Mouse (Mus musculus): ENCODE measurements at regions not wholly inside any gene's neighbourhood (a gene's known extent, or its start where the extent isn't known, plus 50 kb on each side); places are given as distances from the start of the nearest gene placed in this dataset.

DNA sequence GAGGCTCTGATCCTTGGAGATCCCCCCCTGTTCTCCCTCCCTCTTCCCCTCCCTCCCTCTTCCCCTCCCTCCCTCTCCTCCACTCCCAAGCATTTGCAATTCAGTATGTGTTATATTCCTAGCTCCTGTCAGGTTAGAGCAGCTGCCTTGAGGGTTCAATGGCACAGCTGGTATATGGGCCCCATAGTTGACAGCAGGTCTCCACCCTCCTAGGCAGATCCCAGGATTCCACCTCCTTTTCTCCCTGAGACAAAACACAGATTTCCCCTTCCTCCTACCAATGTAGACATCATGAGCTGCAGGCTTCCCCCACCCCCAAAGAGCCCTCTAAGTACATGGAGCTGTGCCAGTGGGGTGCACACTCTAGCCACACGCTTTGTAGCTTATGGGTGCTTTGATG, 137.8 kb downstream of the Unc5cl start:
- no peak for DNase-seq (ENCODE audit: low read depth, low spot score)

DNA sequence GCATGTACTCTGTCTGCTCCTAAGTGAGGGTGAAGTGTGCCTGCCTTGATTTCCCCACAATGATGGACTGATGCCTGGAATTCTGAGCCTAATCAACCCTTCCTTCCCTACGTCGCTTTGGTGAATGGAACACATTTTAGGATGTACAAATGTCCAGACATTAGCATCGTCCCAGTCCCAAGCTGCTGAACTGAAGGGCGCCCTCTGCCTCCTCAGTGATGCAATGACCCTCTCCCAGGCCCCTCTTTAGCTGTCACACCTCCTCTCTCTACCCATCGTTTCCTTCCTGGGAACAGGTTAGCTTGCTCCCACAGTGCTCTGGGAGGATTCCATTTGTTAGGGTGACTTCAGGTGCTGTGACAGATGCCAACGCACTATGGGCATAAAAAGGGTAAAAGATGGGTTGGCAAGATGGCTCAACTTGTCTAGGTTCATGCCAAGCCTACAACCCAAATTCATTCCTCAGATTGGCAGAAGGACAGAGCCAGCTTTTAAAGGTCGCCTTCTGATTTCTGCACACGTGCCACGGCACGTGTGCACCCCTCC, 140.8 kb downstream of the Unc5cl start:
- DNase-seq (ENCODE audit: low read depth, low spot score) = no peak

DNA sequence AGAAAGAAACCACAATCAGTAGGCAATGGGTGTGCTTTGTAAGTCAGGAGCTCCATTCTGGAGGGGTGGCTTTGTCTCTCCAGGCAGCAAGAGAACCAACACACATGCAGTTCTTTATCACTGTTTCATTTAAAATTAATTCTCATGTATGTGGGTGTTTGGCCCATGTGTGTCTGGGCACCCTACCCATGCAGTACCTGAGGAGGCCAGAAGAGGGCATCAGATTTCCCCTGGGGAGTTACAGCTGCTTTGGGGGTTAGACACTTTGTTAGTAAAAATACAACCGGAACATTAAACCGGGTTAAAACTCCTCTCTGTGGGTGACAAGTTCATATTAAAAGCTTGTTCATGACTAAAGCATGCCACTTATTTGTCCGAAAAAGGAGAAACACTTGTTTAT, 141.7 kb downstream of the Unc5cl start:
- DNase-seq (ENCODE audit: low read depth, low spot score) = no peak

DNA sequence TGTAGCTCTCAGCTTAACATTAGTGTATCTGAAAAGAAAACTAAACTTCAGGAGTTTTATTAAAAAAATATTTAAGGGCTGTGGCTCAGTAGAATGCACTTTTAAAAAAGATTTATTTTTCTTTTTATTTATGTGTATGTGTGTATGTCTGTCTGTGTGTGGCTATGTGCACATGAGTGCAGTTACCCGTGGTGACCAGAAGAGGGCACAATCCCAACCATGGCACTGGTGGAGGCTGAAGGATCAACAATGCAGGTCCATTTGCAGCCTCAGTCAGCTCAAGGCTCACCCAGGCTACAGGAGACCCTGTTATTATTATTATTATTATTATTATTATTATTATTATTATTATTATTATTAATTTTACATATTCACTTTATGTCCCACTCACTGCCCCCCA, 142.6 kb downstream of the Unc5cl start:
- DNase-seq (ENCODE audit: low read depth, low spot score) = no peak

DNA sequence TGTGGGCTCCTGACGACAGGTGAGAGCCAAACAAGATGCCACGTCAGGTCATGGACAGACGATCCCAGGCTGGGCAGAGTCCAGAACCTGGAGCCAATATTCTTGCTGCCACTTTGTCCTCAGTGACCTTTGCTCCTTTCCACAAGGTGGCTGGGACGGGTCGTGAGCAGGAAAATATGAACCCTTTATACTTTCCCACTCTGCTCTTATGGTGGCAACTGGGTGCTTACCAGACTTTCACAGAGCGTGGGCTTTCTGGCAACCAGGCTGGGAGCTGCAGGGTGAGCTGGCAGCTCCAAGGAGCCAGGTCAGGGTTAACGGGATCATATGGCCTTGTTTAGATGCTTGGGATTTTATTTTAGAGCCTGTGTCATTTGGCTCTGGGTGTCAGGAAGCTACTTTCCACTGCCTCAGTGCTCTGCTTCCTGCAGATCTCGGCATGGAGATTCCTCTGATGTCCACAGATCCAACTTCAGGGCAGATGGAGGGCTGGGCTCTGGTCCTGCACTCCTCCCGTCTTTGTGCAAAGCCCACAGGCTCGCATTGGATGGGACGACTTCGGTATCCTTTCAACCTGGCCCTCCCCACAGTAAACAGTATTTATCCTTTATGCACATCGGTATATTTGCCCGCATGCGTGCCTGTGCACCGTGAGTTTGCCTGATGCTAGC, 143.9 kb downstream of the Unc5cl start:
- DNase-seq (ENCODE audit: low read depth, low spot score) = no peak

DNA sequence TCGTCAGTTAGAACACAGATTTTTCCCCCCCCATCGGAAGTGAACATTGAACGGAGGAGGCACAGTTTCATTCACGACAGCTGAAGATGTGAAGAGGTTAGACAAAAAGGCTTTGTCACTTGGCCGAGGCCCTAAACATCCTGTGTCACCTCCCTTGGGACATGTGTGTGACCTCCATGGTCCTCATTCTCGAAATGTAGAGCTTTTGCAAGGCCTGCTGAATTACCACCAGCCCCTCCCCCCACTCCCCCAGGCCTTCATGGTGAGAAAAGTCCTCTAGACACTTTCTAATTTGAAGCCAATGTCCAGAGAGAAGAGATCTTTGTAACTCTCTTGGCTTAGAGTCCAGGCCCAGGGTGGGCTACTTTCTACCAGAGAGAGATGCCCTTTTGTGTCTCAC, 145.5 kb downstream of the Unc5cl start:
- no peak for DNase-seq (ENCODE audit: low read depth, low spot score)

DNA sequence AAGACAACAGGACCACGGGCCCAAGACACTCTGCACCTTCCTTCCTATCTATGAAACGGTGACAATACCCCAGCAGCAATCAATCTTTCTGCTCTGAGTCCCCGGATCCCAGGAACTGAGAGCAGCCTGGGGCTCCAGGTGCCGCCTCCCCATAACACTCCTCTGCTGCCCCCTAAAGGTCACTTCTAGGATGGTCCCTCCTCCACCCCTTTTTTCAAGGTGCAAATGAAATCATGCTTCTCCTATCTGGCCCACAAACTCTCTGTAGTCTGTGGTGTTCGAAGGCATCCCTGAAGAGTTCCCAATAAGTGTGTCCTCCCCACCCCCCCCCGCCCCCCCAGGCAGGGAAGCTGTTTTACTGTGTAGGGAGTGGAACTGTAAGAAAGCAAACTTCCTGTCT, 147.9 kb downstream of the Unc5cl start:
- DNase-seq (ENCODE audit: low read depth, low spot score) = peak; percentile 75

DNA sequence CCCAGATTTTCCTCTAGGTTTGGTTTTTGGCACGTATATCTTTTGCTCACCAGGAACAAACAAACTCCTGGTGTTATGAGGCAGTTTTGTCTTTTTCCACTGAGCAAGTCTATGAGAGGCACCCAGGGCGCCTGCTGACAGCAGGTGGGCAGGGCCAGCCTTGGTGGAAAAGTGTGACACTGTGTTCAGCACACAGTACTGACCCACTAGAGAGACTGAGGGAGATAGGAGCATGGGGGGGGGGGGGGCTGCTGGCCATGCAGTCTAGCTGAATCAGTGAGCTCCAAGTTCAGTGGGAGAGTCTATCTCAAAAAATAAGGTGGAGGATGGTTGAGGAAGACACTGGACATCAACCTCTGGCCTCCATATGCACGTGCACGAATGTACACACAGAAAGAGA, 152.1 kb downstream of the Unc5cl start:
- no peak for DNase-seq (ENCODE audit: low read depth, low spot score)

DNA sequence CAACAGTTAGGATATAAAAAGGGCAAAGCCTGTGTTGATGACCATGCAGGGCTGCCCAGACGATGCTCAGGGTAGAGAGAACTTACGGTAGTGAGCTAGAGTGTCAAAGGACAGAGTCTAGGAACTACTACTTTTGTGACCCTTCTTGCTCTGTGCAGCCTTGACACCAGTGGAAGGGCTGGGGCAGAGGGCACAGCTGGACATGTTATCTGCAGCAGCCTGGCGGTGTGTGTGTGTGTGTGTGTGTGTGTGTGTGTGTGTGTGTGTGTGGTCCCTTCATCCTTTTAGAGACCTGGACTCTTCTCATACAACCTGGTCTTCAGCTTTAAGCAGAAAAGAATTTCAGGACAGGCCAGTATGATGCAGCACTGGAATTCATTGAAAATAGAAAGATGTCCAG, 153.6 kb downstream of the Unc5cl start:
- DNase-seq (ENCODE audit: low read depth, low spot score) = no peak

DNA sequence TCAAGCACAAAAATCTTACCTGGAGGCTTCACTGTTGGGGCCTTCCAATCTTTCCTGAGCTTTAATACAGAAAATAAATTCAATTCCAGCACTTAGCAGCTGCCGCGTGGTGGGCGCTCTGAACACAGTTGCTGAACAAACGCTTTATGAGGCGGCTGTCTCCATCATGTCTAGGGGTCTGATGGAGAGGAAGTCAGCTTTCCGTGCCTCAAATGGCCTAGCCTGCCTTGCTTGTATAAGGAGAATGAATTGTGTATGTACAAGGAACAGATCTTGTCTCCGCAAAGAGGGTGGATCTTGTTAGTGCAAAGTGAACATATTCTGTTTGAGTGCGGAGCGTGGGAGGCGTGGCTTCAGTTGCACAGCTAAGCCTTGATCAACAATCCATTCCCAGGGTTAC, 155.4 kb downstream of the Unc5cl start:
- no peak for DNase-seq (ENCODE audit: low read depth, low spot score)

DNA sequence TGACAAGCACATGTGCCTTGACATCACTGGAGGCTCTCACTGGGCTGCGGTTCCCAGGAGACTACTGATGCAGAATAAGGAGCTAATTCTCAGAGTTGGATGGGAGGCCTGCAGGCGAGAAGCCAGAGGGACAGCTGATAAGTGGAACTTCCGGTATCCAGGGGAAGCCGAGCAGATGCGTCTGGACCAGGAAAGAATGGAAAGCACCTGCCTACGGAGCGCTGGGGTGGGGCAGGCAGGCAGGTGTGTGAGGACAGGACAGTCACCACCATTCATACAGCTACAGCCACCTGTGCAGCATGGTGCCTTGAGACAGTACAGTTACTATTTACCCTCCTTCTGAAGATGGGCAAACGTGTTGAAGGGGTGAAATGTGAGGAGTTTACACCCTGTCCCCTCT, 156.1 kb downstream of the Unc5cl start:
- no peak for DNase-seq (ENCODE audit: low read depth, low spot score)

DNA sequence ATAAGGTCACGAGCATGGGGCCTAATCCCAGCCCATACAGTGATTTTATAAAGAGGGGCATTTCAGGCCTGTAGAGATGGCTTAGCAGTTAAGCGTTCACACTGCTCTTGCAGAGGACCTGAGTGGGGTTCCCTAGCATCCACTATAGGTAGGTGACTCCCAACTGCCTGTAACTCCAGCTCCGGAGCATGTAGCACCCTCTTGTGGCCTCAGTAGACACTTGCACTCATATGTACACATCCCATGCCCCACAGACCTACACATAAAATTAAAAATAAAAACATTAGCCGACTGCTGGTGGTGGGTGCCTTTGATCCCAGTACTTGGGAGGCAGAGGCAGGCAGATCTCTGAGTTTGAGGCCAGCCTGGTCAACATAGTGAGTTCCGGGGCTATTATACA, 158.8 kb downstream of the Unc5cl start:
- peak; percentile 71 for DNase-seq (ENCODE audit: low read depth, low spot score)

DNA sequence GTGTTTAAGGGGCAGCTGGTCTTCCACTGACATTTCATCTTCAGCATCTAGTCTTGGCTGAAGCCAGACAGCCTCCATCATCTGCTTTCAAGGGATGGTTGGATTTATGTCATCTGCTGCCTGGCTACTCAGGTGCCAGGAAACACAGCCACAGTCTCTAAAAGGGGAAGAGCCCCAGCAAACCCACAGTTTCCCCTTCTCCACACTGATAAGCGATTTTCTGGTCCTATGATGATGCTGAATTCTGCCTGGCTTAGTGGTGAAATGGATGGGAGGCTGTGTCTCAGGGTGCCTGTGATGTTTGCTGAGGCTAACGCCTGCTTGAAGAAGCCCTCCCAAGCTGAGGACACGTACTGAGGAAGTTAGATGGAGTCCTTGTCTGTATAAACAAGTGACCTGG, 160.5 kb downstream of the Unc5cl start:
- no peak for DNase-seq (ENCODE audit: low read depth, low spot score)

DNA sequence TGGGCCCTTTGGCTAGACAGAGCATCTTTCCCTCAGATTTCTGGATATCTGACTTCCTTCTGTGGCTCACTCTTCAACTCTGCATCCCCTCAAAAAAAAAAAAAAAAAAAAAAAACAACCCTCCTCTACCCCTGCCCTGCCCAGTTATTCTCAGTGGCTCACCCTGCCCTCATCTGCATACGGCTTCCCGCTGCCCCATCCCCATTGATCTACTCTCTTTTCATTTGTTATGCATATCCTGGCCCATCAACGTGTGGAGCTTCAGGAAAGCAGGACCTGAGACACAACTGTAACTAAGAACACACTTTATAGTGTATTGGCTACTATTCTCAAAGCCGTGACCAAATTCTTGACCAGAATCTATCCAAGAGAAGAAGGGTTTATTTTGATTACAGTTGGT, 161.5 kb downstream of the Unc5cl start:
- peak; percentile 97 for DNase-seq (ENCODE audit: low read depth, low spot score)

DNA sequence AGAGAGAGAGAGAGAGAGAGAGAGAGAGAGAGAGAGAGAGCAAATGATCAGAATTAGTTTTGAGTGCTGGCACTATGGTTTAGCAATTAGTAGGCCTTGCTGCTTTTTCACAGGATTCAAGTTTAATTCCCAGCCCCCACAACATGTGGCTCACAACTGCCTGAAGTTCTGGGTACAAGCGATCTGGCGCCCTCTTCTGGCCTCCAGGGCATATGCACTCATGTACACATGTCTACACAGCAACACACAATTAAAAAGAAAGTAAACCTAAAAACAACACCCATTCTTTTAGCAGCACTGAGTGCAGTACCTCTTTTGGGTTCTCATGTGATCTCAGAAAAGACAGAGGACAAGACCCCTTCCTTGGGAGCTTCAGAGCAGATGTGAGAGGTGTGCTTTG, 166.2 kb downstream of the Unc5cl start:
- DNase-seq (ENCODE audit: low read depth, low spot score) = peak; percentile 50

DNA sequence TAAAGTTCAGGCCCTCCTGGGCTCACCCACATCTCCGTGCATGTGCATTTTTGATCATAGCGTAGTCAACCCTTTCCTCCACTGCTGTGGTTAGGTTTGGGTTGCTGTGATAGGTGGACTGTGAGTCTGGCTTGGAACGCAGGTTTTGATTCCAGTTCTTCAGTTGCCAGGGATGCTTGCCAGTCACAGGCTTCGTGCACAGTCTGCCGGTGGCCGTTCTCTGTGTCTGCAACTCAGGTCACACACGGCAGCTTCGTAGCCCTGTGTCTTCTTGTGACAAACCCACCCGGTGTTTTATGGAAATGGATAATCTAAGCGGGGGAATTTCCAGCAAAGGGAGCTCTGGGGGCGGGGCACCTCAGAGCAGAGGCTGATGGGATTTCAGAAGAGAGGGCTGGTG, 167.0 kb downstream of the Unc5cl start:
- no peak for DNase-seq (ENCODE audit: low read depth, low spot score)

DNA sequence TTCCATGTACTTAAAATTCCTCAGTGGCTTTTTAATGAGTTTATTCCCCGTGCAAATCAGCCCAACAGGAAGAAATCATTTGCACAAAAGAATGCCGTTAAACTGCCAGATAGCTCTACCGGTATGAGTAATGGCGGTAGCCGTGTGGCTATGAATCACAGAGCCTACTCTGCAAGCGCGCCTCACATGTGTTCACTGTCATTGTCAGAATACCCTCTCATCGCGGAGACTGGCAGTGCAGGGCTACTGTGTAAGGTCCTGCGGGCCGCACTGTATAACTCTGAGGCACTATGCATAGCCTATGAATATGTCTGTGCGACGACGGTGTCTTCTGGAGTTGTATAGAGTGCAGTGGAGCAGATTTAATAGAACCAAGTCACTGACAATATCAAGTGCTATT, 170.2 kb downstream of the Unc5cl start:
- no peak for DNase-seq (ENCODE audit: low read depth, low spot score)

DNA sequence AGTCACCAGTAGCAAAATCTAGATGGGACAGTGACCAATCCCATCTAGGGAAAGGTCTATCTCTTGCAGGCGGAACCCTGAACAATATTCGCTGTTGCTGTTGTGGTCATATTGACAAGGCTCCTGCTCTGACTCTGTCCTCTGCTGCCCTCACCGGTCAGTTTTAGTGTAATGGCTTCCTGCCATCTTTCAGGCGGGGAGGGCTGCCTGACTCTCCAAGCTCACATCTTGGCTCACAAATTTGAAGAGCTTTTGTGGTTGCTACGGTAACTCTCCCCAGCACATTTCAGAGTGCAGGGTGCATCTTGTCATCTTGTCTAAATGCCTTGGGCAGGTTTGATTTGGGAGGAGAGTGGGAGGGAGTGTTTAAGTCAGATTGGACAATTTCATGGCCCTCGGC, 171.3 kb downstream of the Unc5cl start:
- no peak for DNase-seq (ENCODE audit: low read depth, low spot score)

DNA sequence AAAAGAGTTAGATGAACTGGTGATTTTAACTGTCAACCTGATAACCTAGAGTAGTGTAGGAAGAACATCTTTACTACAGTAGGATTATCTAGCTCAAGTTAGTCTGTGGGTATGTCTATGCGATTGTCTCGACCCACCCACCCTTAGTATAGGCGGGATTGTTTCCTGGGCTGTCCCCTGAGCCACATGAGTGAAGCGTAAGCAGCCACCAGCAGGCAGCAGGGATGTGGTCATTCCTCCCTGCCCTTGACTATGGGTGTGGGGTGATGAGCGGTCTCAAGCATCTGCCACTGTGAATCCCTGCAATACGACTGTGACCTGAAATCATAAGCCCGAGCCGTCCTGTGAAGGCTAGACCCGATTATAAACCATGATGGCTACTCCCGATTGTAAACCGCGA, 184.9 kb downstream of the Unc5cl start:
- DNase-seq (ENCODE audit: low read depth, low spot score) = no peak

DNA sequence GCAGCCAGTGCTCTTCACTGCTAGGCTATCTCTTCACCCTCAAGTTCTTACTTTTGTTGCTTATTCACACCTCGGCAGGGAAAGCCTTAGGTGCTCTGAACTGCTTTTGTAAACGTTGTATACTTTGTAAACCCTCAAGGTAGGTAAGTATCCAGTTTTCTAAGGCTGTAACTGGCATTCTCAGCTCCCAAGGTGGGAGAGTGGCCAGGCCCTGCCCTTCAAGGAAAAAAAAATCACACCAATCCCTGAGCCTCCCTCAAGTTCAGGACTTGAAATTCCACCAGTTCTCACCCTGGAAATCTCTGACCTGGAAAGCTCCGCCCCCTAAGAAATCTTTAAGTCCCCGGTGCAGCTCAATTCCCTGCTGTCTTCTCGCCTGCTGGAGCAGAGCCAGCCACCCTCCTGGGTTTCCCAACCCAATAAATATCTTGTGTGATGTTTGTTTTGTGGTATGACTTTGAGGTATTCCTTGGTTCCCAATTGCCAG, 188.9 kb downstream of the Unc5cl start:
- DNase-seq (ENCODE audit: low read depth, low spot score) = no peak

DNA sequence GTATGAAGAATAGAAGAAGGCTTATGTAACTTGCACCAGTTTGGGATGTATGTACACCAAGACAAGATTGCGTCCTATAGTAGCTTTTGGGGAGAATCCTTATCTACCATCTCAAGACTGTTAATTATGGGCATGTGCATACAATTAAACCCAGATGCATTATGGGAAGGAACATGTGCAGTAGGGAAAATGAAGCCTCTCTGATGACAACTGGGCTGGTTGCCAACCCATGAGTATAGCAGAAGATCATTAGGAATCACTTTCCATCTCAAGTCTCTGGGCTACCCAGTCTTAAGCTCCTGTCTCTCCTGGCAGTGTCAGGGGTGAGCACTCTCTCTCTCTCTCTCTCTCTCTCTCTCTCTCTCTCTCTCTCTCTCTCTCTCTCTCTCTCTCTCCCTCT, 190.4 kb downstream of the Unc5cl start:
- DNase-seq (ENCODE audit: low read depth, low spot score) = no peak

DNA sequence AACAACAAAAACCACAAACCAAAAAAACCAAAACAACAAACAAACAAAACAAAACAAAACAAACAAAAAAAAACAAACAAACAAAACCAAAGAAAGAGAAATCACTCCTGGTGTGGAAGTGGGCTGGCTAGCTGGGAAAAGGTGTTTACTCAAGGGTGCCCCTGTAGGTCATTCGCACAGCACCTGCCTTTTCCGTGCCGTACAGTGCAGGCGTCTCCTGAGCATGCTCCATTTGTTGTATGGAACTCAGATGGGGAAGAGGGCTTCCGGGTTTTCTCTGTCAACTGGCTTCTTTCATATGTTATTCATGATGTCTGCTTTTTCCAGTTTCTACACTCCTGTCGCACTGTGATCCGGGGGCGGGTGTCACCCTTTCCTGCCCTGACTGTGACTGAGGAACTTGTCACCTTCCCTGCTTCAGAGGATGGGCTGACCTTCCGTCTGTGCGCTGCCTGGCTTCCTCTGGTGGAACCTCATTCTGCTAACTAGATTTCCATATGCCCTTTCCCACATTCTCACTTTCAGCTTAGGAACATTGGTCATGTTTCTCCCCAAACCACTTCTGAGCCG, 192.0 kb downstream of the Unc5cl start:
- peak; percentile 68 for DNase-seq (ENCODE audit: low read depth, low spot score)

DNA sequence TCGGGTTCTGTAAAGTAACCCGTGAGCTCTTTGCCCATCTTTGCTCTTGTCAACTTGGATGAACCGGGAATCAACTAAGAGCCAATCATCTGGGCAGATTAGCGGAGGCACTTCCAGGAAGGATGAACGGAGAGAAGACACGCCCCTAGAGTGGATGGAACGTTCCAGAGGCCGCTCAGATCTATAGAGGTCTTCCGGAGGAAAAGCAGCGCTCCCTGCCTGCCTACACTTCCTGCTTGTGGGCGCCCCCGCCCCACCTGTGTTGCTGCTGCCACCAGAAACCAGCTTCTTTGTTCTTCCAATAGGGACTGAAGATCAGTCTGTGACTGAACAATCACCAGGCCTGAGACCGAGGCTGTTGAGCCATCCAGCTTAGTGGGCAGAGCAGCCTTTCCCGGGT, 192.7 kb downstream of the Unc5cl start:
- peak; percentile 67 for DNase-seq (ENCODE audit: low read depth, low spot score)

DNA sequence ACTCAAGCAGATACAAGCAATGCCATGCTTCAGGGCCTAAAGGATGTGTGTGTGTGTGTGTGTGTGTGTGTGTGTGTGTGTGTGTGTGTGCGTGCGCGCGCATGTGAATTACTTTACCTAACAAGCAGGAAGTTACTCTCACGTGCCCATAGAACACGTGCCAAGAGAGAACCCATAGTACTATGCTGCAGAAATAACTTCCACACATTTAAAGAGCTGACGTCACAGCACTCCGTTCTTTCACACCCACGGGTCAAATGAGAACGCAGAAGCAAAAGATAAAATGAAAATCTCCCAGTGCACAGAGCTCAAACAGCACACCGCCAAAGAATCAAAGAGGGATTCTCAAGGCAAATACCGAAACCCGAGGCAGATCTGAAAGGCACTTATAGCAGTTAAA, 195.9 kb downstream of the Unc5cl start:
- no peak for DNase-seq (ENCODE audit: low read depth, low spot score)
